Mouse (Mus musculus) urinary bladder, postnatal 4 days (tissue): ENCODE measurements around the gene Ano6.
A peak's percentile ranks its signal among the peaks of the same experiment; 100 is the strongest.

Experiments used
- DNase-seq, 2 experiments: peaks; one replicate each; pipeline ENCODE4 v3.0.0; 2021 to 2022; ENCODE audit warnings: low spot score in 2 of 2

Gene Ano6

DNA sequence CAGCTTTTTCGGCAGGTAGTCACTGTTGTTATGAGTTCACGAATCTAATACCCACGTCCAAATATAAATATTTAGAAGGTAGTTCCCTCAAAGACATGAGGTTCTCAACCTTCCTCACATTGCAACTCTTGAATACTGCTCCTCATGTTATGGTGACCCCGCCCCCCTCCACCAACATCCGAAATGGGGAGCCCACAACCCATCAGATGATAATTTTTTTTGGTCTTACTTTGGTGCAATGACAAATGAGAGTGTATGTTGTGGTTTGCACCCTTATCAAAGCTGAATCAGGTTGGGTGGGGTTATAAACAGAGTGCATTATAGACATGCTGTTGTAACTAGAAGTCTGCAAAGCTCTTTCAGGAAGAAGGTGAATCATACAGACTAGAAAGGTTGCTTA, 99.7 kb downstream of the Ano6 start:
- peak in 1 of 2 experiments; percentile 30 for DNase-seq

DNA sequence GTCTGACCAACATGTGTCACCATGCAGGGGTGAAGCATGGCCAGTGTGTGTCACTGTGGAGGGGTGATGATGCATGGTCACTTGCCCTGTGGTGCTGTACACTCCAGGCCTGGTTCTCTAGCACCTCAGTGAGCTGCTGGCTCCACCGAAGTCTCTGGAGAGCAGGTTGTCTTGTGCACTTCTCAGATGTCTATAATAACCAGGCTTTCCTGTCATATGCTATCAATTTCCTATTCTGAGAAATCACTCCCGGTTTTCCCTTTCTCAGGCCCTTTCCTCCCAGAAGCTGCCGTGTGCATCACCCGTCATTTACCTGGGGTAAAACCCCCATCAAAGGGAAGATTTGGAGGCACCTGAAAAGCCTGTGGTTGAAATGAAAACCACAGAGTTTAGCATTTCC, 101.5 kb downstream of the Ano6 start:
- no peak for DNase-seq

DNA sequence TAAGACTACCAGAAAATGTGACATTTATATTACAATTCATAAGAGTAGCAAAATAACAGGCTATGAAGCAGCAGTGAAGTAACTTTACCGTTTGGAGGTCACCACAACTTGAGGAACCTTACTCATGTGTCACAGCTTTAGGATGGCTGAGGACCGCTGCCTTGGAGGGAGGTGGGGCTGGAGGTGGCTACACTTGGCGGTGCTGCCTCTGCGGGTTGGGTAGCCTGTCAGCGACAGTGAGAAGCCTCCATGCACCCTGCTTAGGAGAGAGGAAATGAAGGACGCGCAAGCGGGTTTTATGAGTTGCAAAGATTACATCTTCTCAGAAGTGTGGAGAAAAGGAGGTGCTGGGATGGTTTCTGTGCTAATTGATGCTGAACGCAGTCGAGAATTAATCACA, 102.3 kb downstream of the Ano6 start:
- no peak for DNase-seq

DNA sequence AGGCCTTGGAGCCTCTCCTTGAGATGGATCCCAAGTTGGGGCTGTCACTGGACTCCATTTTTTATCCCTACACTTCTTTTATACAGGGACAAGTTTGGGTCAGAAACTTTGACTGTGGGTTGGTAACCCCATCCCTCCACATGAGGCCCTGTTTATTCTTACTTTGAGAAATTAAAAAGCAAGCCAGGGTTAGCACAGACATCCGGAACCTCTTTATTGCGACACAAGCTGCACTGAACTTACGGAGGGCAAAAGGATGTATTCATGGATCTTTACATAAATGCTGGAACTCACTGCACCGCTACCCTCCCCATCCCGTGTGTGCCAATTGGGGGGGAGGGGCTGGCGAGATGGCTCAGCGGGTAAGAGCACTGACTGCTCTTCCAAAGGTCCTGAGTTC, 105.1 kb downstream of the Ano6 start:
- DNase-seq: peak in 1 of 2 experiments; percentile 39

DNA sequence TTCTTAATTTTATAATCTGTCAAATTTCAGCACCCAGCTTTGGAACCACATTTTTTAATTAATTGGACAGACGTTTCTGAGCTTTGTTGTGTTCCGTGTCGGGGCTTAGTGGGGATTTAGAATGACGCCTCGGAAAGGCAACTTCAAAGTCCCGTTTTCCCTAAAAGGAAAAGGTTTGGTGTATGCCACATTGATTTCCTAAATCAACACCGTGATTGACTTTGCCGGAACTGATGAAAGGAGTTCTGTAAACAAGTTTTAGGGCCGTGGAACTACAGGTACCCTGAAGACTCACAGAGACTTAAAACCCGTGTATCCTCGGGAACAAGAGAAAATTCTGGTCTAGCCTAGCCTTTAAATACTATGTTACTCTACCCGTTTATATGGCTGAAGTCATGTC, 107.0 kb downstream of the Ano6 start:
- peak in 1 of 2 experiments; percentile 36 for DNase-seq

DNA sequence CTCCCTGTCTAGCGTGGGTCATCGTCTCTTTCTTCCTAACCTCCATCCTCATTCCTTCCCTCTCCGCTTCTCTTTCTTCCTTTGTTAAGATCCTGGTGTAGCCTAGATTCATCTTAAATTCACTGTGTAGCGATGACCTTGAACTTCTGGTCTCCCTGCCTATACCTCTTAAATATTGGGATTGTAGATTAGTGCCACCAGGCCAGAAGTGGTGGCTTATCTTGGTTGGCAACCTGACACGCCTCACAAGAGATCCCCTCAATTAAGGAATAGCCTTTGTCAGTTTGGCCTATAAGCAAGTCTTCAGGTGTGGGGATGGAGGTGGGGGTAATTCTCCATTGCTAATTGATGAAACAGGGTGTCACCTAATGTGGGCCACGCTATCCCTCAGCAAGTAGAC, 107.8 kb downstream of the Ano6 start:
- DNase-seq: peak in 1 of 2 experiments; percentile 16

DNA sequence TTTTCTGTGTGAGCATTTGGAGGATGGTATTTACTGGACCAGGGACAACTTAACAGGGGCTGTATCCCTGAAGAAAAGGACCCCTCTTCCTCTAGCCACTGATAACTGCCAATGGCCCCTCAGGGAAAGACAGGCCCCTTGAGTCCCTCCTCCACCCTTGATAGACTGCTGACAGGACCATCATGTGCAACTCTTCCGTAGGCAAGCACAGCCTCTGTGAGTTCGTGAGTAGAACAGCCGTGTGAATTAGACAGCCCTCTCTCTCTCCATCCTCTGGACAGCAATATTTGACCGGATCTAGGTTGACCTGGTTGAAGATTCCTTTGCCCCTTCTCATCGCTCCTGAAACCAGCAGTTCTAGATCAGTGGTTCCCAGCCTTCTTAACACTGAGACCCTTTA, 111.8 kb downstream of the Ano6 start:
- no peak for DNase-seq

DNA sequence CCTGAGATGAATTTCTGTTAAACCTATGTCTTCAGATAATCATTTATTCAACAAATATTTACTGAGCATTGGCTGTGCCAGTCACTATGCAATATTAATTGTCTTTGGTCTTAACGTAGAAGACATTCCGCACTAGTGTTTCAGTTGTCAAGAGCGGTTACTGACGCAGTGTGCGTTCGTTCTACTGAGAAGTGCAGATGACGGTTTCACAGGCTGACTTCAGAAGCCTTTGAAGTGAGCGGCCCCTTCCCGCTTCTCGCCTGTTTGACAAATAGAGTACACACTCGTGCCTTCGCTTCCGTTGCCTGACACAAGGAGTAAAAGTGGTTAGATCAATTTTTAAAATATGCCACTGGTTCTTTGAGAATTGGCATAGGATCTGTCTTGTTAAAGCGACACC, 113.6 kb downstream of the Ano6 start:
- DNase-seq: no peak

DNA sequence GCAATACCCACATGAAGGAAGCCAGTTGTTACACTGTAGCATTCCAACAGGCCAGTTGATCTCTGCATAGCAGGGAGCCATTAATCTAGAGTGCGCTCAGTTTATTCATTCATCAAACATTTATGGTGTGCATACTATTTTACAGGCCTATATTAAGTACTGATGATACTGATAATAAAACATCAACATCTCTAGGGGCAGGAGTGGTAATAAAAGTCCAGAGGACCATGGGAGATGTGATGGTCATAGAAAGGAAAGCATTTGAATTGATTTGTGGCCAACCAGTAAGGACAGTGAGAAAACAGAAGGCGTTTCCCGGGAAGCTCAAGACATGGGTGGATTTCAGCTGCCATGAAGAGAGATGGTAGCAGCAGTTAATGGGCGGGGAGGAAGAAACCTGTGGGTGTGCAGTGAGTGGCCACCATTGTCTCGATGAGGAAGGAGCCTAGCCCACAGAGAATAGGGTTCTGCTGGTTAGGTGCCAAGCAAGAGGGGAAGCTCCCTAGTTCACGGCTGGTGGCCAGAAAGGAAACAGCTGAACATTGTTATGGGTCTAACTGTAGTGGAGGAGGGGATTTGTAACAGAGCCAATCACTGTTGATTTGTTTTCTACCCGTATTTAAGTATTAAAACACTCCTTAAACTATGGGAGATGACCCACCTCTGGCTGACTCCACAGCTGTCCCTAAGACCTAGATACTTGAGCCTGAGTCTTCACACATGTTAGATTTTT, 115.5 kb downstream of the Ano6 start:
- DNase-seq: peak in 1 of 2 experiments; percentile 44

DNA sequence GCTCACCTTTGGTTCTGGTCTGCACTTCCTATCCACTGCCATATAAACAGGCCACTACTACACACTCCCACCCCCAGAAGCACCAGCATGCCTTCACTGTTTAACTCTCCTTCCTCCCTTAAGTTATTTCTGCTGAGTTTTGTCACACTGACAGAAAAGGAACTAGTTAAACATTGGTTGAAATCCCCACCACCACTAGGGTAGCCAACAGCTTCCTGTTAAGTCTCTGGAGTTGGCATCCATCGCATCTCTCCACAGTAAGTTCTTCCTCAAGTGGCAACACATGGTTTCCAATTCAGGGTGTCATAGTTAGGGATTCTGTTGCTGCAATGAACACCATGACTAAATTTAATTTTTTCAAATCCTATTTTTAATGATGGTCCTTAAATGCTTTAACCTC, 116.2 kb downstream of the Ano6 start:
- no peak for DNase-seq

DNA sequence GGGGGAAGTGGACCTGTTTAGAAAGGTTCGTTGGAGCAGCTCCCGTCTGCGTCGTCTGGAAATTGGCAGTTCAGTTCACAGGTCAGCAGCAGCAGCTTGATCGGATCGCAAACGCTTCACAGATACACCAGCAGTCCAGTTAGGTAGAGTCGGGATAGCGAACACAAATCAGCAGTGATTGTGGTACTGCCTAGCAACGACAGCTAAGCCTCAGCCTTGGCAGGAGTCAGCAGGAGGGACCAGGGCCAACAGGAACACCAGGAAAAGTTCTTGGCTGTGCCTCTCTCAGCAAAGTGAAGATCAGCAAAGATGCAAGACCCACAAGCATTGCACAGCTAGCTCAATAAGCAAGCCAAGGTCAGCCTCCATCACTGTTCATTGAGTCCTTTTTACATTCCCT, 116.7 kb downstream of the Ano6 start:
- DNase-seq: peak in 1 of 2 experiments; percentile 43

DNA sequence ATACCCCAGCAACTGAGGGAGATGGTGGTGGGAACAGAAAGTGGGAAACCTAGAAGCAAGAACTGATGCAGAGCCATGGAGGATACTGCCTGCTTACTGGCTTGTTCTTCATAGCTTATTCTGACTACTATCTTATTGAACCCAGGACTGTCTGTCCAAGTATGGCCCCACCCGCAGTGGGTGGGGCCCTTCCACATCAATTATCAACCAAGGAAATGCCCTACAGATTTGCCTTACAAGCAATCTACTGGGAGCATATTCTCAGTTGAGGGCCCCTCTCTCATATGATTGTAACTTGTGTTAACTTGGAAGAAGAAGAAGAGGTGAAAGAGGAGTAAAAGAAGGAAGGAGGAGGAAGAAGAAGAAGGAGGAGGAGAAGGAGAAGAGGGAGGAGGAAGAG, 117.3 kb downstream of the Ano6 start:
- DNase-seq: no peak

DNA sequence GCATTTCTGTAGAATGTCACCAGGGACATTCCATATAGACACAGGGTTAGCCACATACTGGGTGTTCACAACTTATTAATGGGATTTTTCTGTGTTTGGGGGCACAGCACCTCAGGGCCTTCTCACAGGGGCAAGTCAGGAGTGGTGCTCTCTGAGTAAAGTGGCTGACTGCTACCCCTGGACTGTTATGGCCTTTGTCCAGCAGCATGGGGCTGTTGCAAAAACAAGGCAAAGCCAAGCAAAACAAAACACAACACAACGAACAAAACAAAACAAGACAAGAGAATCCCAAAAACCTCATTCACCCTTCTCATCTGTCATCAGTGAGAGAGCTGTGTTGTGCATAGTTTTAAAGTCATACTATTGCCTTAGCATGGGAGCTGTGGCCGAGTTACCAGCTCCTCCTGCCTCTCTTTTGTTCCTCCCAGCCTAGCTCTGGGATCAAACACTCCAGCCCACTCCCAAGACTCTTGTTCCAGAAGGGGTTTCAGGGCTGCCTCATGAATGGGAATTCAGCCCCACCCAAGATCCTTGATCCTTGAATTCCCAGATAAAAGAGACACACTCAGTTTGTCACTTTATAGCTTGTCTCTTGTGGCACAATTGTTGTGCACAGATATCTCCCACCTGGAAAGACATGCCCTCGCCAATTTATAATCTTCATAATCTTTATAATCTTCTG, 119.6 kb downstream of the Ano6 start:
- DNase-seq: no peak

DNA sequence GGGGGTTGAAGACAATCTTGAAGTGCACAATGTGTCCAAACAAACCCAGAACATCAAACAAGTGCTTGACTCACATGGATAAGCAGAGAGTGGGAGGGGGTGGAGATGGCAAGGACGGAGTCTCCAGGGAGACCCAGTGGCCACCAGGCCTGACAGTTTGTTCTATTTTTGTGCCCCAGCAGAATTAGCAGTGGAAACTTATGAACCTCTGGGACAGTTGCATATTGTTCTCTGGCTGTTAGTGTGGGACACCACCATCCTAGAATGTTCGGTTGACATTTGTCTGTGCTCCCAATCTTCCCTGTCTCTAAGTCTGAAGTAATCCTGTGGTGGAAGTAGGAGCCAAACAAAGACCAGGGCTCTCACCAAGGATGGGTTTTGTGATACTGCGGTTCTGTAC, 124.3 kb downstream of the Ano6 start:
- no peak for DNase-seq

DNA sequence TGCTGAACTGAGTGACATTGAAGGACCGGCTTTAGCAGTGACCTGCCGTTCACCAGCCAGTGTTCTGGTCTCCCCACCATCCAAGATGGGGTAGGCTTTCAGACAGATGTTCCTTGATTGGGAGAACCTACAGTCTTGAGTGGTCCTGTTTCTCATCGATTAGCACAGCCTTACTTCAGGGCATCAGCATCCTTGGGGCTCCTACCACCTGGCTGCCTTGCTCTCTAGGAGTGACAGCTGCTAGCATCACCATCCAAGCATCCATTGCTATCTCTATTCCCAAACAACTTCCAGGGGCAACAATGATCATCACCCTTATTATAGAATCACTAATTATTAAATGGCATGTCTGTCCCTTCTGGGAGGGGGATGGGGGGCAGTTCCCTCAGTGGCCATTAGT, 124.8 kb downstream of the Ano6 start:
- DNase-seq: no peak

DNA sequence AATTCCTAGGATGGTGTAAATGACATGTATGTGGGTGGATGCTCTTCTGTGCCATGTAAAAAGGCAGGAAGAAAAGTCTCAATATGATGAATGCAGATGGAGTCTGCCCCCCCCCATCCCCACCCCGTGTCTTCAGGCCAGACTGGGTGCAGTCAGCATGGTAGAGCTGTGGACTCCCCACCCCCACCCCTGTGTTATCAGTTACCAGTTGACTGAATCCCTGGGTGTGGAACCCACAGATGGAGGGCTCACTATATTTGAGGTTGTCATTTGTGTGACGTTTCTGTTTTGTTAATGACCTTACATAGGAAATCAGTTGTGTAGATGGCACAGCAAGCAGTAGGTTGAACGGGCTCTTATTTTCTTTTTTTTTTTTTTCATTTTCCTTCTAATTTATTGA, 126.7 kb downstream of the Ano6 start:
- DNase-seq: no peak

DNA sequence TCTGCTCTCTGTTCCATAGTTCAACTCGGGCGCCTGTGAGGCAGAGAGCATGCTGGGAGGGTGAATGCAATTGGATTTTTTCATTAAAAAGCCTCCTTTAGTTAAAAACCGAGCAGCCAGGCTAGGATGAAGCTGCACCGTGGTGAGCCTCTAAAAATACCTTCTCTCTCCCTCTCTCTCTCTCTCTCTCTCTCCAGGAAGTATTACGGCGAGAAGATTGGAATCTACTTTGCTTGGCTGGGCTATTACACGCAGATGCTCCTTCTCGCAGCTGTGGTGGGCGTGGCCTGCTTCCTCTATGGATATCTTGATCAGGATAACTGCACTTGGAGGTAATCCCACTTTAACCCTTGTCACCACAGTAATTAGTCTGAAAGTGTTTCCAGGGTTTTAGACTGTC, 129.4 kb downstream of the Ano6 start:
- no peak for DNase-seq

DNA sequence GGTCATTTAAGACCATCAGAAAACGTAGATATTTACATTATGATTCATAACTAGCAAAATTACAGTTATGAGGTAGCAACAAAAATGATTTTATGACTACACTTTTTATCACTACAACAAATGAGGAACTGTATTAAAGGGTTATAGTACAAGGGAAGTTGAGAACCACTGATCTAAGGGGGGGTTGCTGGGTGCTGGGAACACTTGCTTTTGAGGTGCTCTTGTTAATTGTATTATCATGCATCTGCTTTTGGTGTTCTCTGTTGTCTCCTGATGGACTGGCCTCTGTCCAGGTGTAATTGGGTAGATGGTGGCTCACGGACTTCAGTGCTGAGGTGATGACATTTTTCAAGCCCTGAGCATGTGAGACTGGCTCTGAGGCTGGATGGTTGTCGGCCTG, 130.4 kb downstream of the Ano6 start:
- no peak for DNase-seq

DNA sequence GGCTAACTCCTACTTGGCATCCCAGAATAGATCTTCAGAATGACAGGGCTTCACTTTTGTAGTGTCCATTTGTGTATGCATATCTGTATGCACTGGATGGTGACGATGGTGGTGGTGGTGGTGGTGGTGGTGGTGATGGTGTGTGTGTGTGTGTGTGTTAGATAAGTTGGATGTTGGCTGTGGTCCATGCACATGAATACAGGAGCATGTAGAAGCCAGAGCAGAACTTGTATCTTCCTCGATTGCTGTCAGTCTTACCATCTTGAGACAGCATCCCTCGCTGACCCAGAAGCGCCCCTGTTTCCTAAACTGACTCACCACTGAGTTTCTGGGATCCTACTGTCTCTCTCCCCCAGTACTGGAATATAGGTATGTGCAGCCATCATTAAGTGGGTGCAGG, 131.0 kb downstream of the Ano6 start:
- no peak for DNase-seq

DNA sequence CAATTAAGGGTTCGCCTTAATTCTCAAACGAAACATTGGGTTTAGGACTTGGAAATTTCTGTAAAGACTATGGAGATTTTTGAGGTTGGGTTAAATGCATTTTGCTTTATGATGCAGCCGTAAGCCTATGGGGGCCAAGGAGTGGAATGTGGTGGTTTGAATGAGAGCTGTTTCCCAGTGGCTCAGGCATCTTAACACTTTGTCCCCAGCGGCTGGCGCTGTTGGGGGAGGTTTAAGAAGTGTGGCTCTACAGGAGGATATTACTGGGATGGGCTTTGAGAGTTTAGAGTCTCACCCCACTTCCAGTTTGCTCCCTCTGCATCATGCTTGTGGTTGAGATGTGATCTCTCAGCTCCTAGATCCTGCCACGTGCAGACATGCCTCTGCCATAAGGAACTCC, 131.9 kb downstream of the Ano6 start:
- no peak for DNase-seq

DNA sequence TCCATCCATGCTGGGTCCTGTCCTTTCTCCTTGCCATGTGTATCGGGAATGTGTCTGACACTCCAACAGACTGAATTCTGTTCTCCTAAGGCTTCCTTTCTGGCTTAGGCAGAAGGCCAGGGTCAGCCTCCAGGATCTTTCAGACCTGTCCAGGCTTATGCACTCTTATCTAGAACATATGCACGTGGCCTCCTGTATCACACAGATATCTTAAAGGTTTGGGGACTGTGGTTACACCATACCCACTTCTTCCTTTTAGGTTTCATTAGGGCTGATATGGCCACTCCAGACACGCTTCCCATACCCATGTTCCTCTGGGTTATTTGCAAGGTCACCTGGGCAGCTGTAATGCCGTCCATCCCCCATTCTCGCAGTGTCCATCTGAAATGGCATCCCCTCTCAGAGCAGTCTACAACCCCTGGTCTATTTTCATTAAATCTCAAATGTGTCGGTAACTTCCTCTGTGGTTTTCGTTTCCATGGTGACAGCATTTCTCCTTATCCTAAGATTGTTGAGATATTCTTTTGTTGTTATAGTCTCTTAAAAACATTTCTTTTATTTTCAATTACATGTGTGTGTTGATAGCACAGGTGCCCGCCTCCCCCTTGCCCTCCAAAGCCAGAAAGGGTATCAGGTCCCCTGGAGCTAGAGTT, 134.8 kb downstream of the Ano6 start:
- DNase-seq: no peak

DNA sequence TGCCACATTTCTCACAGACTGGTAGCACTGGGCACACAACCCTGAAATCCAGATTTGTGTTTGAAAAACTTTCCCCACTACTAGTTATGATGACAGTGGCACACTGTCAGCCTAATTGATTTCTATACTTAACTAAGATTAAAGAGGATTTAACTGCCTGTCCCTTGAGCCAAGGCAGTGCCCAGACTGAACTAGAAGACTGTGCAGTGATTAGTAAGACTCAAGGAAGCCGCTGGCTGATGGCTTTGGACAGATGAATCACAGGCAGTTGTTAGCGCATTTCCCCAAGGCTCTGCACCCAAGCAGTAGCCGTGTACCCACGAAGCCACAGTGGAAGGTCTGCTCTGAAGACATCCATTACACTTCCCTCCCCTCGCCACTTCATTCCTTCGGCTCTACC, 138.4 kb downstream of the Ano6 start:
- DNase-seq: no peak
